Mouse (Mus musculus) midbrain, postnatal 0 days (tissue): ENCODE measurements around the gene Gstm2. TPM values are rescaled to one million over a fixed set of nuclear protein-coding genes. Genes with fewer than 3 reads are reported as not detected.

ENCODE experiments used
- ATAC-seq: fragments of 200-750 bp; cut with Nextera tagmentation; 2 replicates; pipeline ENCODE4 v1.8.0; 2017; ENCODE audit warnings: moderate number of reproducible peaks, mild to moderate bottlenecking, moderate TSS enrichment, moderate library complexity; ENCODE audit not compliant: low FRiP score
- DNase-seq: peaks from one replicate; pipeline ENCODE4 v3.0.0-alpha.2; 2015; ENCODE audit warnings: low spot score
- H3K27ac ChIP-seq: fragments of 300-500 bp; sonication (generic); 2 replicates; pipeline ENCODE4 v1.5.1; 2014; ENCODE audit warnings: low read depth, mild to moderate bottlenecking, low read length, mixed read lengths
- H3K27me3 ChIP-seq: fragments of 300-500 bp; sonication (generic); 2 replicates; pipeline ENCODE4 v1.6.1; 2014; ENCODE audit warnings: low read length, control low read depth, mixed read lengths; ENCODE audit not compliant: insufficient read depth
- H3K36me3 ChIP-seq: fragments of 300-500 bp; sonication (generic); 2 replicates; pipeline ENCODE4 v1.6.1; 2014; ENCODE audit warnings: low read length, control low read depth, mixed read lengths; ENCODE audit not compliant: insufficient read depth
- H3K4me1 ChIP-seq: fragments of 300-500 bp; sonication (generic); 2 replicates; pipeline ENCODE4 v1.6.1; 2014; ENCODE audit warnings: mild to moderate bottlenecking, control low read depth, antibody characterized with exemption, low read length, mixed read lengths; ENCODE audit not compliant: insufficient read depth
- H3K4me2 ChIP-seq: fragments of 300-500 bp; sonication (generic); 2 replicates; pipeline ENCODE4 v1.6.1; 2014; ENCODE audit warnings: low read depth, mild to moderate bottlenecking, low read length, mixed read lengths; ENCODE audit not compliant: poor library complexity, severe bottlenecking
- H3K4me3 ChIP-seq: fragments of 300-500 bp; sonication (generic); 2 replicates; pipeline ENCODE4 v1.5.1; 2014; ENCODE audit warnings: low read depth, mild to moderate bottlenecking, low read length, moderate library complexity
- H3K9ac ChIP-seq: fragments of 300-500 bp; sonication (generic); replicated peaks from 2 replicates; pipeline ENCODE4 v1.6.1; 2014; ENCODE audit warnings: mild to moderate bottlenecking, low read length, moderate library complexity, mixed read lengths; ENCODE audit not compliant: poor library complexity, severe bottlenecking
- H3K9me3 ChIP-seq: fragments of 300-500 bp; sonication (generic); 2 replicates; pipeline ENCODE4 v1.6.1; 2016; ENCODE audit warnings: low read length, control low read depth
- CTCF ChIP-seq: IDR thresholded peaks from 2 replicates; pipeline ENCODE4 v1.5.1; 2016; ENCODE audit warnings: antibody characterized with exemption, mild to moderate bottlenecking
- WGBS: fragments of 180-500 bp; shearing (Covaris S2); extraction: QIAGEN DNeasy Blood & Tissue Kit; methylation state at CpG from one replicate; pipeline ENCODE4 v1.1.7; 2014; 5-methylcytosine and 5-hydroxymethylcytosine counted together
- polyA plus RNA-seq: library from polyadenylated mRNA; unstranded; fragments of >200 nt; fragmentation: Nextera tagmentation; extraction: Ambion mirVana; gene quantifications from 2 replicates; pipeline ENCODE4 v1.2.1, GENCODE M21; 2015
- total RNA-seq: library from RNA; depleted of rRNA; stranded (reverse); fragments of >200 nt; gene quantifications from 2 replicates; pipeline ENCODE4 v1.2.3, GENCODE M21; 2014

The Gstm2 gene
- total and polyA plus RNA-seq, 2 experiments from 2014 or later = 8.5 to 13.0 TPM

- peak; percentile 60 for DNase-seq
- Histone ChIP-seq H3K9ac (no peak overlapping the region), H3K27ac (no peak overlapping the region), H3K27me3 (no peaks in the 10 kb centered on the region), H3K4me3 (no peak overlapping the region), H3K9me3 (no peaks in the 10 kb centered on the region), H3K4me2 (no peak overlapping the region), H3K36me3 (no peaks in the 10 kb centered on the region), H3K4me1 (peaks cover 9% of the 10 kb centered on the region; the same call in 1 of the 2 replicates)
- 64% methylated on average over 4 of the region's 4 CpGs for WGBS
- no peak for TF ChIP-seq CTCF
- ATAC-seq = no peak
Measured at GRCm38 (mm10) chr3:107941261-107941660, 45.0 kb downstream of the Gstm2 start.

GRCm38 (mm10) chr3:107940524-107940923 lies 45.7 kb downstream of the Gstm2 start:
- no peak overlapping the region for H3K9ac ChIP-seq
- H3K4me1 ChIP-seq = peaks cover 9% of the 10 kb centered on the region; the same call in 1 of the 2 replicates
- H3K9me3 ChIP-seq = no peaks in the 10 kb centered on the region
- ATAC-seq (no peak), DNase-seq (no peak)
- no peaks in the 10 kb centered on the region for H3K27me3 ChIP-seq
- TF ChIP-seq CTCF = no peak
- no peak overlapping the region for H3K27ac ChIP-seq
- H3K4me3 ChIP-seq = no peak overlapping the region
- WGBS = 81% methylated on average over 7 of the region's 7 CpGs
- no peaks in the 10 kb centered on the region for H3K36me3 ChIP-seq
- H3K4me2 ChIP-seq = no peak overlapping the region

- Histone ChIP-seq H3K9ac (no peak overlapping the region), H3K27me3 (no peaks in the 10 kb centered on the region), H3K4me1 (peaks cover 9% of the 10 kb centered on the region; the same call in 1 of the 2 replicates), H3K4me2 (no peak overlapping the region), H3K36me3 (no peaks in the 10 kb centered on the region), H3K27ac (peak overlapping the region; percentile 52), H3K9me3 (no peaks in the 10 kb centered on the region), H3K4me3 (no peak overlapping the region)
- WGBS = 28% methylated on average over 4 of the region's 4 CpGs
- ATAC-seq (peak; percentile 24; the same call in 1 of the 2 replicates), DNase-seq (no peak)
- no peak for TF ChIP-seq CTCF
Measured at GRCm38 (mm10) chr3:107939830-107940229, 46.4 kb downstream of the Gstm2 start.

GRCm38 (mm10) chr3:107939403-107939802 lies 46.9 kb downstream of the Gstm2 start:
- peak; percentile 51 for DNase-seq
- Histone ChIP-seq H3K4me3 (no peak overlapping the region), H3K27me3 (no peaks in the 10 kb centered on the region), H3K4me1 (peaks cover 9% of the 10 kb centered on the region; the same call in 1 of the 2 replicates), H3K9me3 (no peaks in the 10 kb centered on the region), H3K9ac (no peak overlapping the region), H3K36me3 (no peaks in the 10 kb centered on the region), H3K4me2 (no peak overlapping the region), H3K27ac (peak overlapping the region; percentile 52)
- ATAC-seq = 0 out of 2 replicates have a peak, but pooled peaks have one; percentile 6
- 47% methylated on average over 3 of the region's 3 CpGs for WGBS
- TF ChIP-seq CTCF = peak; percentile 74

- no peak overlapping the region for H3K27ac ChIP-seq
- no peak for DNase-seq
- no peaks in the 10 kb centered on the region for H3K27me3 ChIP-seq
- H3K36me3 ChIP-seq = no peaks in the 10 kb centered on the region
- peaks cover 7% of the 10 kb centered on the region; the same call in 1 of the 2 replicates for H3K4me1 ChIP-seq
- no peaks in the 10 kb centered on the region for H3K9me3 ChIP-seq
- H3K4me2 ChIP-seq = no peak overlapping the region
- no peak overlapping the region for H3K4me3 ChIP-seq
- ATAC-seq = no peak
- WGBS = 75% methylated on average over 3 of the region's 3 CpGs
- no peak for TF ChIP-seq CTCF
- H3K9ac ChIP-seq = no peak overlapping the region
Measured at GRCm38 (mm10) chr3:107935888-107936287, 50.4 kb downstream of the Gstm2 start.

- no peak for DNase-seq
- H3K9me3 ChIP-seq = no peaks in the 10 kb centered on the region
- H3K27ac ChIP-seq = no peak overlapping the region
- 88% methylated on average over 3 of the region's 3 CpGs for WGBS
- H3K36me3 ChIP-seq = no peaks in the 10 kb centered on the region
- ATAC-seq = no peak
- H3K9ac ChIP-seq = no peak overlapping the region
- TF ChIP-seq CTCF = no peak
- no peaks in the 10 kb centered on the region for H3K27me3 ChIP-seq
- H3K4me2 ChIP-seq = no peak overlapping the region
- H3K4me3 ChIP-seq = no peak overlapping the region
- peaks cover 7% of the 10 kb centered on the region; the same call in 1 of the 2 replicates for H3K4me1 ChIP-seq
Measured at GRCm38 (mm10) chr3:107935268-107935667, 51.0 kb downstream of the Gstm2 start.
